8 mouse cellular contexts compared by ENCODE assay signal in the genomic region with DNA sequence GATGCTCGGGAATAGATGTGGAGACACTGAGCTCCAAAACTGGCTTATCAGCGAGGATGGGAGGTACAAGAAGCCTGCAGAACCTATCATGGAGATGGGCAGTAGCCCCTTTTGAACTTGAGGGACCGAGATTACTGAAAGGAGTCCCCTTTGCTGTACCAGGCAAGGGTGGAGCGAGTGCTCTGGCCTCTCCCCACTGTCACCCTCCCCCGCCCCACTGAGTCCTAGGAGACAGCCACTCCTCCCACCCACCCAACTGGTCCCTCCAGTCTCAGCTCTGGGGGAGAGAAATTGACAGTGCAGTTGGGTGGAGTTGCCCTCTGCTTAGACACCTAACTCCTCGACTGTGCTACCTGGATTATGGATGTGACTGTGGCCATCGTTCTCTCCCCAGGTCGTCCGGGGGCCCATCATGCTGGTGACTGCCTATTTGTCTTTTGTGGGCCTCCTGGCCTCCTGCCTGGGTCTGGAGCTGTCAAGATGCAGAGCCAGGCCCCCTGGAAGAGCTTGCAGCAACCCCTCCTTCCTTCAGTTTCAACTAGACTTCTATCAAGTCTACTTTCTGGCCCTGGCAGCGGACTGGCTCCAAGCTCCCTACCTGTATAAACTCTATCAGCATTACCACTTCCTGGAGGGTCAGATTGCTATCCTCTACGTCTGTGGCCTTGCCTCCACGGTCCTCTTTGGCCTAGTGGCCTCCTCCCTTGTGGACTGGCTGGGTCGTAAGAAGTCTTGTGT. TPM values are rescaled to one million over a fixed set of nuclear protein-coding genes. Genes with fewer than 3 reads are reported as not detected.
DNase-seq lines count a peak whose midpoint lies in the region; ATAC-seq and TF ChIP-seq lines count a peak whose summit lies in the region.

No protein-coding gene starts in this region.

- DNase-seq in lung, embryonic 14.5 days: no peak
- DNase-seq in lung, postnatal 36 days: no peak
- DNase-seq in cerebellum, adult 8-10 months: peak; percentile 27
- DNase-seq in heart, postnatal 0 days (ENCODE audit: low spot score): no peak
- no peak for DNase-seq in right cerebral cortex, postnatal 36 days (ENCODE audit: low spot score in 2 of 2)
- no peak for DNase-seq in c-Kit-positive CD71-positive TER-119-positive erythroid progenitor cells, embryonic 14.5 days (ENCODE audit: low spot score)
- DNase-seq in layer of hippocampus, adult 9-11 months: no peak

- peak overlapping the region; percentile 83 for H3K4me3 ChIP-seq in lung, embryonic 14.5 days (ENCODE audit: low read depth, low read length)
- H3K4me3 ChIP-seq in heart, postnatal 0 days (ENCODE audit: low read depth, low read length): peak overlapping the region; percentile 74
- H3K4me3 ChIP-seq in macrophage (ENCODE audit: inconsistent target): peak overlapping the region; percentile 90

- peak overlapping the region; percentile 72 for H3K9ac ChIP-seq in lung, embryonic 14.5 days
- H3K9ac ChIP-seq in heart, postnatal 0 days (replicated peaks; ENCODE audit: low read depth, low read length): peak overlapping the region; percentile 59

- peaks cover 22% of the 10 kb centered on the region for H3K36me3 ChIP-seq in lung, embryonic 14.5 days (ENCODE audit: insufficient read depth)
- H3K36me3 ChIP-seq in heart, postnatal 0 days (replicated peaks; ENCODE audit: control insufficient read depth, insufficient read depth, low read length): peaks cover 16% of the 10 kb centered on the region
- H3K36me3 ChIP-seq in macrophage (ENCODE audit: inconsistent target): peaks cover 10% of the 10 kb centered on the region; the same call in 1 of the 2 replicates

- TF ChIP-seq EP300 in heart, postnatal 0 days (IDR thresholded peaks at IDR 0.05; ENCODE audit: low read depth): no peak

- no peaks in the 10 kb centered on the region for H3K27me3 ChIP-seq in lung, embryonic 14.5 days (ENCODE audit: insufficient read depth, low read length)
- no peaks in the 10 kb centered on the region for H3K27me3 ChIP-seq in heart, postnatal 0 days (ENCODE audit: control insufficient read depth, insufficient read depth, low read length)

- H3K27ac ChIP-seq in lung, embryonic 14.5 days (ENCODE audit: low read depth): peak overlapping the region; percentile 83
- peak overlapping the region; percentile 79 for H3K27ac ChIP-seq in heart, postnatal 0 days (ENCODE audit: low read depth)
- peak overlapping the region; percentile 62 for H3K27ac ChIP-seq in macrophage

- 24% methylated on average over 13 of the region's 13 CpGs for WGBS in lung, embryonic 14.5 days
- WGBS in heart, postnatal 0 days: 23% methylated on average over 13 of the region's 13 CpGs
- WGBS in macrophage (ENCODE audit: missing documents): 20% methylated on average over 13 of the region's 13 CpGs

- no peak for TF ChIP-seq CTCF in lung, embryonic 14.5 days (IDR thresholded peaks at IDR 0.05; ENCODE audit: low read depth)
- TF ChIP-seq CTCF in heart, postnatal 0 days (IDR thresholded peaks at IDR 0.05; ENCODE audit: low read depth): no peak

- H3K4me2 ChIP-seq in lung, embryonic 14.5 days: peak overlapping the region; percentile 89
- peak overlapping the region; percentile 69 for H3K4me2 ChIP-seq in heart, postnatal 0 days (ENCODE audit: low read depth, low read length)

- peaks cover 8% of the 10 kb centered on the region; the same call in 1 of the 2 replicates for H3K4me1 ChIP-seq in lung, embryonic 14.5 days (ENCODE audit: insufficient read depth)
- H3K4me1 ChIP-seq in heart, postnatal 0 days (ENCODE audit: control insufficient read depth, insufficient read depth): peaks cover 9% of the 10 kb centered on the region

- H3K9me3 ChIP-seq in lung, embryonic 14.5 days (ENCODE audit: low read depth, low read length): no peaks in the 10 kb centered on the region
- H3K9me3 ChIP-seq in heart, postnatal 0 days (replicated peaks; ENCODE audit: control insufficient read depth, low read length): no peaks in the 10 kb centered on the region

- H3K79me2 ChIP-seq in macrophage (ENCODE audit: inconsistent target): peaks cover 27% of the 10 kb centered on the region

- peak; percentile 25 for ATAC-seq in lung, embryonic 14.5 days (ENCODE audit: insufficient read depth)
- peak; percentile 5; the same call in 1 of the 2 replicates for ATAC-seq in heart, postnatal 0 days (ENCODE audit: insufficient read depth, low read depth)

RNA-seq across cellular contexts. Expression of gene Mfsd5, which starts 0.7 kb away (rescaled TPM):
- polyA plus RNA-seq in lung, embryonic 14.5 days (2014; fragmentation: Nextera tagmentation; extraction: Ambion mirVana): 63.1 and 64.0 TPM in 2 replicates
- total RNA-seq in heart, postnatal 0 days (2014; rRNA removed; ENCODE audit: low replicate concordance): 35.6 and 53.5 TPM in 2 replicates
- 31.4 and 34.1 TPM in 2 replicates for polyA plus RNA-seq in heart, postnatal 0 days (2015; fragmentation: Nextera tagmentation; extraction: Ambion mirVana)
- total RNA-seq in macrophage (2018; cell fraction: chromatin; rRNA removed): 10 to 100 TPM in 4 of 26 experiments, 1 to 10 TPM in 22; 2.6 to 13.6 (median 6.1) TPM
- total RNA-seq in macrophage (2018; cell fraction: cytosol; rRNA removed): 100 to 1,000 TPM in 1 of 26 experiments, 10 to 100 TPM in 25; 52.1 to 102 (median 74.8) TPM
- total RNA-seq in macrophage (2018; cell fraction: nucleus; rRNA removed): 10 to 100 TPM; 13.5 to 78.9 (median 54.2) TPM
- polyA plus RNA-seq in macrophage (2018): 49.9 to 84.0 TPM (median 66.7 TPM) in 3 replicates

RNA-seq across cellular contexts. Expression of gene Gm9918, which starts 9.6 kb away (rescaled TPM):
- polyA plus RNA-seq in lung, embryonic 14.5 days (2014; fragmentation: Nextera tagmentation; extraction: Ambion mirVana): 0.38 and 0.82 TPM in 2 replicates
- total RNA-seq in heart, postnatal 0 days (2014; rRNA removed; ENCODE audit: low replicate concordance): not detected in 2 replicates
- not detected in 2 replicates for polyA plus RNA-seq in heart, postnatal 0 days (2015; fragmentation: Nextera tagmentation; extraction: Ambion mirVana)
- not detected for total RNA-seq in macrophage (2018; cell fraction: chromatin; rRNA removed)
- not detected for total RNA-seq in macrophage (2018; cell fraction: cytosol; rRNA removed)
- total RNA-seq in macrophage (2018; cell fraction: nucleus; rRNA removed): not detected
- polyA plus RNA-seq in macrophage (2018): not detected in 3 replicates

RNA-seq across cellular contexts. Expression of gene Espl1, which starts 16.1 kb away (rescaled TPM):
- 44.1 and 45.9 TPM in 2 replicates for polyA plus RNA-seq in lung, embryonic 14.5 days (2014; fragmentation: Nextera tagmentation; extraction: Ambion mirVana)
- 11.6 and 15.3 TPM in 2 replicates for total RNA-seq in heart, postnatal 0 days (2014; rRNA removed; ENCODE audit: low replicate concordance)
- polyA plus RNA-seq in heart, postnatal 0 days (2015; fragmentation: Nextera tagmentation; extraction: Ambion mirVana): 2.3 and 3.7 TPM in 2 replicates
- total RNA-seq in macrophage (2018; cell fraction: chromatin; rRNA removed): 10 to 100 TPM in 9 of 26 experiments, 1 to 10 TPM in 17; 1.8 to 32.0 (median 8.2) TPM
- total RNA-seq in macrophage (2018; cell fraction: cytosol; rRNA removed): 1 to 10 TPM in 24 of 26 experiments, under 1 TPM in 2; 0.81 to 8.2 (median 3.1) TPM
- total RNA-seq in macrophage (2018; cell fraction: nucleus; rRNA removed): 10 to 100 TPM in 3 of 26 experiments, 1 to 10 TPM in 23; 1.3 to 19.0 (median 5.7) TPM
- polyA plus RNA-seq in macrophage (2018): 1.0 to 5.7 TPM (median 3.5 TPM) in 3 replicates

RNA-seq across cellular contexts. Expression of gene Rarg, which starts 22.6 kb away (rescaled TPM):
- polyA plus RNA-seq in lung, embryonic 14.5 days (2014; fragmentation: Nextera tagmentation; extraction: Ambion mirVana): 38.5 and 38.7 TPM in 2 replicates
- 8.9 and 9.7 TPM in 2 replicates for total RNA-seq in heart, postnatal 0 days (2014; rRNA removed; ENCODE audit: low replicate concordance)
- polyA plus RNA-seq in heart, postnatal 0 days (2015; fragmentation: Nextera tagmentation; extraction: Ambion mirVana): 5.4 and 6.0 TPM in 2 replicates
- total RNA-seq in macrophage (2018; cell fraction: chromatin; rRNA removed): 10 to 100 TPM in 25 of 26 experiments, 1 to 10 TPM in 1; 9.2 to 63.4 (median 21.5) TPM
- total RNA-seq in macrophage (2018; cell fraction: cytosol; rRNA removed): 10 to 100 TPM in 25 of 26 experiments, 1 to 10 TPM in 1; 9.0 to 21.1 (median 17.2) TPM
- total RNA-seq in macrophage (2018; cell fraction: nucleus; rRNA removed): 10 to 100 TPM; 14.7 to 49.4 (median 23.3) TPM
- 4.7 to 19.6 TPM (median 7.5 TPM) in 3 replicates for polyA plus RNA-seq in macrophage (2018)

RNA-seq across cellular contexts. Expression of gene Pfdn5, which starts 46.0 kb away (rescaled TPM):
- polyA plus RNA-seq in lung, embryonic 14.5 days (2014; fragmentation: Nextera tagmentation; extraction: Ambion mirVana): 477 and 511 TPM in 2 replicates
- 90.7 and 148 TPM in 2 replicates for total RNA-seq in heart, postnatal 0 days (2014; rRNA removed; ENCODE audit: low replicate concordance)
- 344 and 362 TPM in 2 replicates for polyA plus RNA-seq in heart, postnatal 0 days (2015; fragmentation: Nextera tagmentation; extraction: Ambion mirVana)
- total RNA-seq in macrophage (2018; cell fraction: chromatin; rRNA removed): 10 to 100 TPM; 18.0 to 66.8 (median 47.8) TPM
- total RNA-seq in macrophage (2018; cell fraction: cytosol; rRNA removed): 100 to 1,000 TPM; 166 to 430 (median 223) TPM
- 10 to 100 TPM; 35.9 to 91.4 (median 60.9) TPM for total RNA-seq in macrophage (2018; cell fraction: nucleus; rRNA removed)
- 258 to 355 TPM (median 355 TPM) in 3 replicates for polyA plus RNA-seq in macrophage (2018)
